Mouse (Mus musculus) induced T-regulatory cell, adult 2 months (primary cell): ENCODE data around the gene Map3k3.
A peak's percentile ranks its signal among the peaks of the same experiment; 100 is the strongest.

Experiments
- DNase-seq: peaks from one replicate; pipeline ENCODE4 v3.0.0-alpha.2; 2012; ENCODE audit warnings: low read depth

The Map3k3 gene

DNA sequence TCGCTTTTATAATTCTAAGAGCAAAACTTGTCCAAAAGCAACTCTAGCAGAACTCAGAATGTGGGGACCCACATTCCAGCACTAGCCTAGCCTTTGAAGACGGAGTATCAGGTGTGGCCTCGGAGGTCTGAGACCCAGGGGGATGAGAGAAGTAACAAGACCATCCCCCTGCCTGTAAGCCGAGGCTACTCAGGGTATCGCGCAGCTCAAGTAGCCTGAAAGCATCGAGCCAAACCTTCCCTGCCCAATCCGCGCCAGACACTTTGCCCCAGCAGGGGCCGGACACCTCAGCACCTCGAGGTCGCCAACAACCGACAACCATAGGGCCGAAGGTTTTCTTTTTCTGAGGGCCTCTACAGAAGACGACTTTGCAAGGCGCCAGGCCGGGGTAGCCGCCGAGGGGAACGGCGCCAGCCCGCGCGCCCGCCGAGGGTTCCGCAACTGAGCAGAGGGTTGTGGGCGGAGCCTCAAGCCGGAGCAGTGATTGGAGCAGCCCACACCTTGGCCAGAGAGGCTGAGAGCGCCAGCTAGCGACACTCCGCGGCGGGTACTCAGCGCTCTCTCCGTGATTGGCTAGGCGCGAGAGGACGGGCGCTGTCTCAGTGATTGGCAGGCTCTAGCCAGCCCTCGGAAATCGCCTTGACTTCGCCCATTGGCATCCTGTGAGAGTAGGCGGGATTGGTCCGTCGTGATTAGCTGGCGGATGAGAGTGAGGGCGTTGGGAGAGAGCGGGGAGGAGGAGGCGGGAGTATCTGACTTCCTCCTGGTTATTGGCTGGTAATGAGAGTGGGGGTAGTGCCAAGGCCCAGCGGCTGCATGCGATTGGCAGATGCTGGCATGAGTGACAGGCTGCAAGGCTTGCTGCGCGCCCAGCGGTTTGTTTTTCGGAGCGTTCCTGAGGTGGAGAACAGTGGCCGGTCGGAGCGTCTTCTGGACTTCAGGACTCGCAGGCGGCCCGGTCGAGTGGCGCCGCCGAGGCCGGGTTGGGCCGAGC, at the start of gene Map3k3:
TSS of gene Map3k3 (plus strand) at position 906 of the 994 bp plus-strand sequence.
- peak; percentile 99 for DNase-seq

DNA sequence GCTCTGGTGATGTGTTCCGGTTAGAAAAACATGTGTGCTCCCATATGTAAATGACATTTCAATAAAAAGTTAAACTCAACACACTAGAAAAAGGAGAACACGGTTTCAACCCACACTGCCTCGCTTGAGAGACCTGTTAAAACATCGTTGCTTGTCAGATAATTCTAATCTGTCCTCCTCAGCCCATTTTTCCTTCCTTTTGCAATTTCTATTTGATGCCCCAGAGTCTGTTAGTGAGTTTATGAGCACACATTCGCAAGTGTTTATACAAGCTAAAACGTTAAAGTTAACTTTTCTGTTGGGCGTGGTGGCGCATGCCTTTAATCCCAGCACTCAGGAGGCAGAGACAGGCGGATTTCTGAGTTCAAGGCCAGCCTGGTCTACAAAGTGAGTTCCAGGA, 49.4 kb upstream of the Map3k3 start:
- no peak for DNase-seq

DNA sequence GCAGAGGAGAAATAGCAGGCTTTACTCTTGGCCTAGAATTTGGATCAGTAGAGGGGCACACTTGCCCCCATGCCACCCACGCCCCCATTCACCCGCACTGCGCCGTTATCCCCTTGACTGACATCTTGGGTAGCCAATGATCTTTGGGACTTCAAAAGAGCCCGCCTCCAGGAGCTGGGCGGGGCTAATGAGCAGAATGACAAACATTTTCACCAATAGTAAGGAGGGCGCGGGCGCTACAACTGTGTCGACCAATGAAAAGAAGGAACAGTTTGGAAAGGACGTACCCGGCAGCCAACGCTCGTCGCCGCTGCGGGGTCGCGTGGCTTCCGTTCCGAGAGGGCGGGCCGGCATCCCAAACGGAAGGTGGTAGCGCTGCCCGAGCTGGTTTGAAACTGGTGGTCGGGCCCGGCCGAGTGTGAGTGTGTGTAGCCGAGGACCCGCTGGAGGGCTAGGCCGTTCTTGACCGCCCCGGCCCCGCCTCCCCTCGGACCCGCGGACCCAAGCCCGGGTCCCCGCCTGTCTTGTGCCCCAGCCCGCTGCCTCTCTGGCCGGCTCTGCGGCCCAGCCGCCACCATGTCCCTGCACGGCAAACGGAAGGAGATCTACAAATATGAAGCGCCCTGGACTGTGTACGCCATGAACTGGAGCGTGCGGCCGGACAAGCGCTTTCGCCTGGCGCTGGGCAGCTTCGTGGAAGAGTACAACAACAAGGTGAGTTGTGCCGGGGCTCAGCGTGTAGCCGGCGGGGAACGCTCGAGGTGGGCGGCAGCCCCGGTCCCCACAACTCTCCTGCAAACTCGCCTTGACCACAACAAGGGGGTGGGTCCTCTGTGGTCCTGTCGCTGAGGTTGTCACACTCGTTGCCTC, 47.6 kb upstream of the Map3k3 start, which contains the start of gene Dcaf7:
TSS of gene Dcaf7 (plus strand) at position 325 of the 870 bp plus-strand sequence.
- DNase-seq = peak; percentile 100

DNA sequence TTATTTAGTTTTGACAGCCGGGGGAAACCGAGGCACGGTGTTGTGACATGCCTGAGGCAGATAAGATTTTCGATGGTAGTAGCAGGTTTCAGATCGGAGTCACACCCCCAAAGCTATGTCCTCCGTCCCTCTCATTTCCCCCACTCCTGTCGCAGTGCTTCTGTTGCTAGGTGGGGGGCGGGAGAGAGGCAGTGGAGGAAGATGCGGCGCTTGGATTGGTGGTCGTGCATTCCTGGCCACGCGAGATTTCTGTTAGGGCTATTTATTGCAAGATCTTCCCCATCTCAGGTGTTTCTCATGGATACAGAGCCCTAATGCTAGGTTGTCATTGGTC, 47.0 kb upstream of the Map3k3 start:
- peak; percentile 54 for DNase-seq

DNA sequence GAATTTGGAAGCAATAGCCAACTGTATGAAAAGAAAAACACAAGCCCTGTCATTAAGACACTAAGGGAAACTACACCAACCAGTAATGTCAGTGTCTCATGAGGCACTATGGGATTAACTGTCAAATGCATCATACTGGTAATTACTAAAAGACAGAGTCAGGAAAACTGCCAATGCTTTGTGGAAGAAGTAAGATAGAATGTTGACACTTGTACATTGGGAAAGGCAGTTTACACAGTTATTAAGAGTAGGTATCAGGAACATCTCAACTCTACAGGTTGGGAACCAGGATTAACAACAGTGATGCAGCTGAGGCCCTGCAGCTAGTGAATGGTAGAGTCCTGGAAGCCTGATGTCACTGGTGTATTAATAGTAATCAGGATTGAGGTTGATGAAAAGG, 40.1 kb upstream of the Map3k3 start:
- no peak for DNase-seq

DNA sequence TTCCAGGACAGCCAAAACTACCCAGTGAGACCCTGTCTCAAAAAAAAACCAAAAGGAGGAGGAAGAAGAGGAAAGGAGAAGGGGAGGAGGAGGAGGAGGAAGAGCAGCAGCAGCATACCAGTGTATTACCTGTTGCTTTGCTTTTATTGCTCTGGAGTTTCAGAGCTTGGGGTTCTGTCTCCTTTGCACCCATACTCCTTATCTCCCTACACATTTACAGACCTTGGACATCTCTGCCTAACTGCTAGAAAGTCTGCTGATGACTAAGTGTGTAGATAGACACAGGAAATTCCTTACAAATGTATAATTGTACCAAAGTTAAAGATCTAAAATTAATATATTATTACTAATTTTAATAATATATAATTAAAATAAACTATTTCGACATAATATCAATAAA, 39.2 kb upstream of the Map3k3 start:
- no peak for DNase-seq

DNA sequence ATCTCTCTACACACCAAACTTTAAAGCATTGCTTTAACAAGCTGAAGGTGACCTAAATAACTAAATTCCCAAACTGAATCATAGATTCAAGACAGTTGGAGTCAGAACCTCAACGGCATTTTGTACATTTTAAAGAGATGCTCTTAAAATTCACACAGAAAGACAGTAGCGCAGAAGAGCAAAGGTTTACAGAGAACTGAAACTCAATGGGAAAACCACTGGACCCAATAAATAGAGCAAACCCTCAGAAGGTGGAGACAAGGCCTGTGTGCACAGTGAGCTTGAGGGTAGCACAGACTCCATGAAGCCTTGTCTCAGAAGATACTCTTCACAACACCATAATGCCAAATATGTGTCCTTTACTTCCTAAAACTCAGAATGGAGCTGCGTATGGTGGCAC, 38.6 kb upstream of the Map3k3 start:
- no peak for DNase-seq

DNA sequence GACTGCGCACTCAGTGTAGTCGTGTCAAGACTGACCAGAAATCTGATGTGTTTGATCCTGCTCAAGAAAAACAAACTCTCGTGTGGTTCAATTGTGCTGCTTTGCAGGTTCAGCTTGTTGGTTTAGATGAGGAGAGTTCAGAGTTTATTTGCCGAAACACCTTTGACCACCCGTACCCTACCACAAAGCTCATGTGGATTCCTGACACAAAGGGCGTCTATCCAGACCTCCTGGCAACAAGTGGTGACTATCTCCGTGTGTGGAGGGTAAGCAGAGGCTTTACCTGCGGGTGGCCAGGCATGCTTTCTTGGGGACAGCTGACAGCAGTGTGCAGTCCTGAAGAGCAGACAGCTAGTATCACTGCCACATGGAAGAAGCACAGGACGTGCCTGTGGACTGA, 37.8 kb upstream of the Map3k3 start:
- no peak for DNase-seq

DNA sequence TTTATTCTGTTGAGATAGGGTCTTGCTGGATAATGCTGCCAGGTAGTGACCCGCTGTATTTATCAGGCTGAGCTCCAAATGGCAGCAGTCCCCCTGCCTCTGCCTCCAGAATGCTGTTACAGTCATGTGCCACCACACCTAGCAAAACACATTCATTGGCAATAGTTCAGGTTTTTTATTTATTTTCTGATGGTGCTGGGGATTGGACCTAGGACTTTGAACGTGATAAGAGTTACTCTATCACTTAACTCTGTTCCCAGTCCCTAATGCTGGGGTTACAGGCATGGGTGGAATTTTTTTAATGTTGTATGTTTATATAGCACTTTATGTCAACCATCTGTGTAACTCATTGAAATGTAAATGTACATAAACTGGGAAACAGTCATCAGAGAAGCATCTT, 30.5 kb upstream of the Map3k3 start:
- no peak for DNase-seq

DNA sequence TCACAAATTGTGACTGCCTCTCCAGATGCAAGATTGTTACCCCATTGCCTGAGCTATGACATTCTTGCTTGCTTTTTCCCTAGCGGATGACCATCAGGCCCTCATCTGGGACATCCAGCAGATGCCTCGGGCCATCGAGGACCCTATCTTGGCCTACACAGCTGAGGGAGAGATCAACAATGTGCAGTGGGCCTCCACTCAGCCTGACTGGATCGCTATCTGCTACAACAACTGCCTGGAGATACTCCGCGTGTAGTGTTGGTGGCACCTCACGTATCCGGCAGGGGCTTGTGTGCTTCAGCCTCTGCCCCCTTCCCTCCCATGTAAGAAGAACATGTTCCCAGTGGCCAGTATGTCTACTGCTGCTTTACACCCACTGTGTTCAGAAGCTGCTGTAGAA, 29.8 kb upstream of the Map3k3 start:
- DNase-seq = no peak

DNA sequence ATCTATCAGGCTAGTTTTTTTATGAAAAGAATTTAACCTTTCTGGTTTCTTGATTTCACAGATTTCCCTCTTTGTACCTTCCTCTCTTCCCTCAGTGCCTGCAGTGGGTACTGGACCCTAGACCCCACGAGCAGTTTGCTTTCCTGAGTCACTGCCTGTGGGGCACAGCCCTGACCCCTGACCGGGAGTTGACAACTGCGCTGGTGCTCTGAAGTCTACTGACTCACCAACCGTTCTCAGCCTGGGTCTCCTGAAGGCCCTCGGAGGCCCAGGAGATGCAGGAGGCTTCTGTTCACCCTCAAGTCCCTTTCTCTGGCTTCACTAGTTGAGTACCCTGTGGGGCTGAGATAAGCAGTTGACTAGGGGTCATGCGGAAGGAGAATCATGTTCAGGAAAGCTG, 29.1 kb upstream of the Map3k3 start:
- no peak for DNase-seq

DNA sequence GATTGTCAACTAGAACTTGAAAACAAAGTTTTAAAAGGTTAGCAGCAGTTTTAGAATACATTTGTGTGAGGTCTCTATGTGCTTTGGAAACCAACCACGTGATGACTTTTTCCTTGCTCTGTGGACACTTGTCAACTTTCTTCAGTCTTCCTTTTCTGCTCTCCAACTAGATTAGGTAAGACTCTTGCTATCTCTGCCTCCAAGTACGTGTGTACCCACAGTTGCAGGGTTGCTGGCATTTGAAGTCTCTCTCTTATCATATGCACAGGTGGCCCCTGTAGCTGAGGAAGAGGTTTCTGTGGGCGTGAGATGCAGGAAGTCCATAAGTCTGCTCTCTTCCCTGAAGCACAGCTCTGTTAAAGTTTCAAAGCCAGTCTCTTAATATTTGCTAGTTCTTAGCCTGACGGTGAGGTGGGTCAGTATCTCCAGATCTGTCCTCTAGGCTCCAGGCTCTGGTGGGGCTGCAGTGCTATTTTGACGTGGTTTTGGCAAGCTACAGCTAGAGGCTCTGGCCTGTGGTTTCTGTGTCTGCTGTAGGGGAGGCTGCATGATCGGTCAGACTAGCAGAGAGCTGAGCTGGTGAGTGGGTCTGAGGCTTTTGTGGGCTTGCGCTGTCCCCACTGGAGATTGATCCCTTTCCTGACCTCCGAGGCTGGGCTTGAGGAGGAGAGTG, 27.5 kb upstream of the Map3k3 start:
- DNase-seq = peak; percentile 62

DNA sequence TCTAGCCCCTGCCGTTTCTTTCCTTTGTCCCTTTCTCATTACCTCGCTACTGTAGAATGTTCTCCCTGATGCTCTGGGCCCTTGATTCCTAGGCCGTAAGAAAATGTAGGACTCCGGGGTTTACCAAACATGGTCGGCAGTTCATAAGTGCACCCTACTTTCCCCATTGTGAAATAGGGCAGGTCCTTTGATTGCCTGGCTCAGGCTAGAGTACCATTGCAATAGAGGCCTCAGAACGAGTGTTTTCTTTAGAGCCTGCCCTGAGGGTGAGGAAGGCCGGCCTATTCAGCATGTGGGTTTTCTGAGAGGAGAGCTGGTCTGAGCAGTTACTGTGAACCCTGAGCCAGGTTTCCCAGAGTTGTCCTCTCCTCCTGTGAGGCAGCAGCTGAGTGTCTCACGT, 26.4 kb upstream of the Map3k3 start:
- DNase-seq = no peak

DNA sequence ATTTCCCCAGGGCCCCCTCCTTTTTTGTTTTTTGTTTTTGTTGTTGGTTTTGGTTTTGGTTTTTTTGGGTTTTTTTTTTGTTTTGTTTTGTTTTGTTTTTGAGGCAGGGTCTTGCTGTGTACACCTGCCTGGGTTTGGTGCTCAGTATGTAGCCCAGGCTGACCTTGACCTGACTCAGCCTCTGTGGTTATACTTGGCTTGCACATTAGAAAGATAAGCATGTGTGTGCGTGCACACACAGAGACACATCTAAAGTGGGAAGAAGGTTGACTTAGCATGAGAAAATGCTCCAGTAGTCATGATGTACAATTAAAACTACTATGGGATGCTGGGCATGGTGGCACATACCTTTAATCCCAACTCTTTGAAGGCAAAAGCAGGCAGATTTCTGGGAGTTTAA, 23.9 kb upstream of the Map3k3 start:
- DNase-seq = no peak

DNA sequence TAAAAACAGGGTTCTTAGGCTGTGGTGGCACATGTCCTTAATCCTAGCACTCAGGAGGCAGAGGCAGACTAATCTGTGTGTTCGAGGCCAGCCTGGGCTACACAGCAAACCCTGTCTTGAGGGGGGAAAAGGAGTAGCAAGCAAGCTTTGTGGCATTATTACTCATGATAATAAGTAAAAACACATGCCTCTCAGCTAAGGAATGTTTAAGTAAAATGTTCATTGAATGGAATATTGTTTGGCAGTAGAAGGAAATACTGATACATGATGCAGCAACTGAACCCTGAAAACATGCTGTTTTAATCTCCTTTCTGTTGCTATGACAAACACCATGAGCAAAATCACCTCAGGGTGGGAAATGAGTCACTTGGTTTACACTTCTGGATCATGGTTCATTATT, 23.1 kb upstream of the Map3k3 start:
- no peak for DNase-seq

DNA sequence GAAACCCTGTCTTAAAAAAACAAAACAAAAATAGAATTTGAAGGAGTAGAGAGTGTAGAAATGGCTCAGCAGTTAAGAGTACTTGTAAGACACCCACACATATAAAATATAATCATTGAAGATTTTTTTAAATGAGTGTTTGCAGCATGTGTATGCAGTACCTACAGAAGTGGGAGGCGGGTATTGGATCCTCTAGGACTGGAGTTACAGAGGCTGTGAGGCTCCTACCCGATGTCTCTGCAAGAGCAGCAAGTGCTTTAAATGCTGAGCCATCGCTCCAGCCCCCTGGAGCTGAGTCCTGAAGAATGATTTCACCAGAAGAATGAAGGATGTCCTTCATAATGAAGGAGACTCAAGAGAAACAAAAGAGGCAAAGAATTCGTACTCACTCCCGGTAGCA, 20.7 kb upstream of the Map3k3 start:
- no peak for DNase-seq

DNA sequence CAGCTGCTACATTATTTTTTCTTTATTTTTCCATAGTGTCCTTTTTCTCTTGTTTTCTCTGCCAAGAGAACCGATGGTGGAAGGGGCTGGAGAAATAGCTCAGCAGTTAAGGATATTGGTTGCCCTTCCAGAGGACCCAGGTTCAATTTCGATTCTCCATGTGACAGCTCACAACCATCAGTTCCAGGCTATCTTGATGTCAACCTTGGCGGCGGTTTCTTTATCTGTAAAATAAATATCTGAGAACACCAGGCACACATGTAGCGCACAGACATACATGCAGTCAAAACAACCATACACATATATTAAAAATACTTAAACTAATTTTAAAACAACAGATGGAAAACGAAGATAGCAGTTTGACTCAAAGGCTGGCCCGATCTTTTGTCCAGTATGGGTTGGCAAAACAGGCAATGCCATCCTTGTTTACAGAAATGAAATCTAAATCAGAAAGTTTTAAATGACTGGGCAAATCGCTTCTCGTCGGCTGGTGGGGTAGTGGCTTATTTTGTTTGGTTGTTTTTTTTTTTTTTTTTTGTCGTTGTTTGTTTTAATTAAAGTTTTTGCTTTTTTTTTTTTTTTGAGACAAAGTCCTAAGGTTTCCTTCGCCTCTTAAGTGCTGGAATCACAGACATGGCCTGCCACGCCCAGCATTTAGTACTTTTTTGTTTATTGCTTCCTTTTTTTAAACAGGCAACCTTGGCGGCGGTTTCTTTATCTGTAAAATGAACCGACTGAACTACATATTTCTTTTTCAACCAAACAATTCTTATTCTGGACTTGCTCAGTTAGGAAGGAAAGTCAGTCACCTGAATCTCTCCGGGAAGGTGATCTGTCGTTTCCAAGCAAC, 19.1 kb upstream of the Map3k3 start:
- peak; percentile 29 for DNase-seq

DNA sequence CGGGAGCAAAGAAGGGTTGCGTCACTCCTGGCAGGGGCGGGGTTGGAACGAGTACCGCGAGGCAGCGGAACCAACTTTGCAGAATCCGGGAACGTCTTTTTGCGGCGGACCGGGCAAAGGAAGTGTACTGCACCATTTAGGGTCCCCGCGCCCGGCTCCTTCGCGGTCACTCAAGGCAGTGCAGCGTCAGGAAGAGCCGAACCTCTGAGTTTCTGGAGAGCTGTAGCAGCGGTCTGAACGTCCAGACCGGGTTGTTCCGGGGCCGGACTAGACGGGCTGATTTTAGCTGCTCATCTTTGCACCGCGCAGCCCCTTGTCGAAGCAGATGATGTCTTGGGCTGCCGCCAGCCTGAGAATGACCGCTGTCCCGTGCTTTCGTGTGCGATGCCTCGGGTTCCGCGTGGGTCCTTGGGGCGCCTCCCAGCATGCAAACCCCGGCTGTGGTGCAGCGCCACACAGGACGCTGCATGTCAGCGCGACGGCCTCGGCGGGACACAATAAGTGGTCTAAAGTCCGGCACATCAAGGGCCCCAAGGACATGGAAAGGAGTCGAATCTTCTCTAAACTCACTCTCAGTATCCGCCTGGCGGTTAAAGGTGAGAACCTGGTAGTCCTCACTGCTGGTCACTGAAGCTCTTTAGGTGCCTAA, 18.4 kb upstream of the Map3k3 start, which contains the start of gene Taco1:
TSS of gene Taco1 (plus strand) at position 139 of the 649 bp plus-strand sequence.
- peak; percentile 97 for DNase-seq

DNA sequence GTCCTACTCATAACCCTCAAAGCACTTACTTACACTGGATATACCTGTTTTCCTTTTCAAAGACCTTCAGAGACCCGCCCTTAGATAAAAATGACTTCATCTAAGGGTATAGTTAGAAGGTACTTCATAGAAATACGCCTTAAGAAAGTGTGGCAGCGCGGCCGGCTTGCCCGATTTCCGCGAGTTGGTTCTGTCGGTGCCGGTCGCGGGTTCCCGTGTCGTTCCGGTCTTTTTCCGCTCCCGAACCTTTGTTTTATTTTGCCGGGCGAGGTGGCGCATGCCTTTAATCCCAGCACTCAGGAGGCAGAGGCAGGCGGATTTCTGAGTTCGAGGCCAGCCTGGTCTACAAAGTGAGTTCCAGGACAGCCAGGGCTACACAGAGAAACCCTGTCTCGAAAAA, 17.8 kb upstream of the Map3k3 start:
- peak; percentile 84 for DNase-seq

DNA sequence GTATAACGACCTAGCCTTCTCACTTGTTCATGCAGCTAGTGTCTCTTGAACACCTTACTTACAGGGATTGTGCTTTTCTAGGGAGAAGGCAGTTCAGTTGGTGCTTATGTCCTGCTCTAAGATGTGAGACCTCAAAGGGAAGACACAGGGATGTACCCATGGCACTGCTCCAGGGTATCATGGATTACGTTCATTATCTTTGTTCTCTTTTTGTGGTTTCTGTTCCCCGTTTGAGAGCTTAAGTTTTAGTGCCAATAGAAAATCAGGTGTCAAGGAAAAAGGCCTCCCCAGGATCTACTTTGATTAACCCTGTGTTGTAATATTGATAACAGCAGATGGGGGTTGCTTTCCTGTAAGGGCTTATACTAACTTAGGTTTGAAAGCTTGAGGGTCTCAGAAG, 10.6 kb upstream of the Map3k3 start:
- no peak for DNase-seq

DNA sequence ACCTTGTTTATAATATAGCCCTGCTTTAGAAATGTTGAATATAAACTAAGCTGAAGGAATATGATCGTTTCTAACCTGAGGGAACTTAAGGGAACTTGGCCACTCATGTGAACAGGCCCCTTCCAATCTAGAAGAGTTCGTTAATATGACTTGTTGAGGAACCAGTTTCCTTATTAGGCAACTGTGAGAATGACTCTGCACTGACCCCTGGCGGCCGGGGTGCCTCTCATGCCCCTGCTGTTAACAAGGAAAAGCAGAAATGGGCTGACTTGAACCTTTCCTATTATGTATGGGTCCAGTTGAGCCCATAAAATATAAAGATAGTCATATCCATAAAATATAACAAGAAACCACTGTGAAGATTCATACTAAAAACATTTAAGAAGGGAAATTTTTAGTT, 8.1 kb upstream of the Map3k3 start:
- DNase-seq = peak; percentile 91
